Mouse (Mus musculus) neutrophil, adult 5-6 weeks (primary cell): ENCODE results near the gene Bcat1. TPM values are rescaled to one million over a fixed set of nuclear protein-coding genes. Genes with fewer than 3 reads are reported as not detected.

Experiments used
- ATAC-seq: fragments of 151-379, 151-347 bp; 2 replicates; pipeline ENCODE4 v1.8.0; 2017; ENCODE audit warnings: mild to moderate bottlenecking, moderate TSS enrichment; ENCODE audit not compliant: insufficient number of reproducible peaks, poor library complexity, low FRiP score, severe bottlenecking; ENCODE audit errors: extremely low read depth
- total RNA-seq: library from RNA; stranded (forward); fragments of 200-1000 nt; gene quantifications from 2 replicates; pipeline ENCODE4 v1.2.3, GENCODE M21; 2017

The Bcat1 gene
- total RNA-seq, 1 experiment from 2014 or later: not detected

- ATAC-seq: no peak
Measured at GRCm38 (mm10) chr6:145064104-145064503, 11.9 kb downstream of the Bcat1 start.

DNA sequence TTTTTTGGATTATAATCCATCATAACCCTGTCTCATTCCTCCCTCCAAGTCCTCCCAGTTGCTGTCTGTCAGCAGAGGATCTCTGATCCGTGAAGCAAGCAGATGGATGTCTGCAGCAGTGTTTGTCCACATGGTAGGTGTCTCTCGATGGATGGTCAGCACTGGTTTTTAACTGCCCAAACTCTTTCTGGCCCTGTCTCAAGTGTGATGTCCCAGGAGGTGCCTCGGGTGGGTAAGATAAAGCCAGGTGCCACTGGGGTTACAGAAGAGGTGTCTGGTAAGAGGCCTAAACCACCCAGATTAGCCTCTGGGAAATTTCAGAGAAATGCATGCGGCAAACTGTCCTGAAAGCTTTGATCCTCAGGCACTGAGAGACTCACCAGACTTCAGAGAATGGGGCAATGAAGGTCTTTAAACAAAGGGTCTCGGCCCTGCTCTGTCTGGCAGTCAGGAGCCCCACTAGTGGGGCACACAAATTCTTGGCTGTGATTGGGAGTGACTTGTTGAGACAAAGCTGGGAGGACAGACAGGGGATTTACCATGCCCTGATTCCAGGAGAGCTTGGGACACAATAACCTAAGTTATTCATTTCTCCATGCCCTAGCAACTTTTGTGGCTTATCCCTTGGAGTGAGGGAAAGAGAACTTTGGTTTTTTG, 12.6 kb downstream of the Bcat1 start:
- no peak for ATAC-seq

GRCm38 (mm10) chr6:145062763-145063162, 13.2 kb downstream of the Bcat1 start:
- no peak for ATAC-seq

GRCm38 (mm10) chr6:145061361-145061760, 14.6 kb downstream of the Bcat1 start:
- no peak for ATAC-seq

DNA sequence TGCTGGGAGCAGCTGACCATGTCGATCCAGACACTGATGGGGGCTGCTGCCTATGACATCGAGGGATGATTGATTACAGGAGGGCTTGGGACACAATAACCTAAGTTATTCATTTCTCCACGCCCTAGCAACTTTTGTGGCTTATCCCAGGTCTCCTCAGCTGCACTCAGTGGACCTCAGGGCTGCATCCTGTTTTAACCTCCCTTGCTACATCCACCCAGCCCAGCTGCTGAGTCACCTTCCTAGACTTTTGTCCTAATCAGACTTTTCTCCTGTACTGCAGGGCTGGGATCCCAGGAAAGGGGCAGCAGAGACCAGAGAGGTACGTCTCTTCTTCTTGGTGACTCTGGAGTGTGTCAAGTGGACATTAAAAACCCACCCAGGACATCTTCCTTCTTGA, 19.9 kb downstream of the Bcat1 start:
- ATAC-seq: no peak

DNA sequence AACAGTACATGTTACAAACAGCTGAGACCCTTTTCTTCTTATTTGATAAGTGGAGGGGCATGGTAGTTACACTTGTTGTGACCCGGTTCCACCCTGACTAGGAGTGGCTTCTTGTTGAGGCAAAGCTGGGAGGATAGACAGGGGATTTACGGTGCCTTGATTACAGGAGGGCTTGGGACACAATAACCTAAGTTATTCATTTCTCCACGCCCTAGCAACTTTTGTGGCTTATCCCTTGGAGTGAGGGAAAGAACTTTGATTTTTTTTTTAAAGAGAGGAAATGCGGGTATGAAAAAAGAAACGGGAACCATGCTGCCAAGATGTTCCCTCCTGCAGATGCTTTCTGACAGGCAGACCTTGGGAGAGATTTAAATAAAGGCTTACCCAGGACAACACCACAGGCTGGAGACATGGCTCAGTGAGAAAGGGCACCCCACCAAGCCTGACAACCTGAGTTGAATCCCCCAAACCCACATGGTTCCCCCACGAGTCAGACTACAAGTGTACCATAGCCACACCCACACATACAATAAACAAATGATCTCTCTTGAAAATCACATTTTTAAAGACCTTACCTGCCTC, 20.6 kb downstream of the Bcat1 start:
- no peak for ATAC-seq

DNA sequence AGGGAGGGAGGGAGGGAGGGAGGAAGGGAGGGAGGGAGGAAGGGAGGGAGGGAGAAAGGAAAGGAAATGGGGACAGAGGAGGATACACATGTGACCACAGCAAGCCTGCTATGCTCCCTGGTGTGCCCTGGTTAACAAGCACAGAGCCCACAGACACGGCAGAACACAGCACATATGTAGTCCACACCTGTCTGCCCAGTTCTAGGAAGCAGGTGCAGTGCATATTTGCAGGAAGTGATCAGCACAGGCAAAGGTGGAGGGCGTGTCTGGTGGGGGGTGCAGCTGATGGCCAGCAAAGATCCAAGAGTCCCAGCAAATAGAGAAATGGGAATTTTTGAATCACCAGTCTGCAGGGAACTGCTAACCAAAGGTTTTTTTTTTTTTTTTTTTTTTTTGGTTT, 23.3 kb downstream of the Bcat1 start:
- ATAC-seq: no peak

DNA sequence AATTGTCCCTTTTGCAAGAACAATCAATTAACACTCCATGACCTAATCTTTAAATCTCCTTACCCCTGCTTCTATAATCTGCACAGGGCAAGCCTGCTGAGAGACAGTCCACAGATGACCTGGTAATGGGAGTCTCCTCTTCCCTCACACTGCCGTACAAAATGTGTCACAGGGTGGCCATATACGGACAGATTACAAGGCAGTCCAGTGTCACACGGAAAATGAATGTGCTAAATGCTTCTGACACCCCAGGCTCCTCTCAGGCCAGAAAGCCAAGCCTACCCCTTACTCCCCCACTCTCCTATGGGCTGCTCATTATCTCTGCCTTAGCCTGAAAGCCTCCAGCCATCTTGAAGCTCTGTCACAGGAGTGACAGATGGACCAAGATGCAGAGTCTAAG, 25.1 kb downstream of the Bcat1 start:
- no peak for ATAC-seq

GRCm38 (mm10) chr6:145048131-145048997, 27.6 kb downstream of the Bcat1 start:
- no peak for ATAC-seq

- ATAC-seq: no peak
Measured at GRCm38 (mm10) chr6:145047445-145047857, 28.5 kb downstream of the Bcat1 start.

- no peak for ATAC-seq
Measured at GRCm38 (mm10) chr6:145046266-145046890, 29.6 kb downstream of the Bcat1 start.

GRCm38 (mm10) chr6:145044916-145045574, 30.9 kb downstream of the Bcat1 start:
- no peak for ATAC-seq

DNA sequence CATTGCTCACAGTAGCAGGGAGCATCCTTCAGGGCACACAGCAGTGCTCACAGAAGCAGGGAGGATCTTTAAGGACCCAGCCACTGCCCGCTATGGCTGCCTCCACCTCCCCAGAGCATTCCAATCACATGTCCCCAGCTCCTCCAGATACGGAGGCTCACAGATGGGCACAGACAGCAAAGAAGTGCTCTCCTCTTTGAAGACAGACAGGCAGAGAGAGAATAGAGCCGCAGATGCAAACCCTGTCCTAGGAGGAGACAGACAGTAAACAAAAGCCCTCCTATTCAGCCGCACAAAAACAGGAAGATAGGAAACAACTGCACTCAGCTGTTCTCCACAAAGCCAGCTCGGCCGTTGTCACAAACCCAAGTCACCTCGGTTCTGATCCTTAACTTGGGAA, 35.3 kb downstream of the Bcat1 start:
- no peak for ATAC-seq

DNA sequence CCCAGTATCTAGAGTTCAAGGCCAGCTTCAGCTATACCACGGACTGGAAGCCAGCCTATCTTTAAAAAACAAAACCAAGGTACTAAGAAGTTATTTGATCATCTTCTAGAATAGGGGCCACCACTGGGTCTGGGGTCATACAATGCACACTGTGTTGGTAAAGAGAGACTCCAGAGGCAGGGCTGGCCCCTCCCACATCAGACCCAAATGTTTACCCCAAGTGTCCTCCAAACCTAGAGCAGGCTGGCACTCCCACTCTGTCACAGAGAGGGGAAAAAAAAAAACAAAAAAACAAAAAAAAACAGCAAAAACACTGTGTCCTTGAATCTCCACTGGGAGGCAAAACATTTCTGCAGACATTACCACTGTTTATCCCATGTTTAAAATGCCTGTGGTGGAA, 38.4 kb downstream of the Bcat1 start:
- no peak for ATAC-seq

- no peak for ATAC-seq
Measured at GRCm38 (mm10) chr6:145035412-145035811, 40.6 kb downstream of the Bcat1 start.

GRCm38 (mm10) chr6:145030587-145030986, 45.4 kb downstream of the Bcat1 start:
- ATAC-seq: no peak

DNA sequence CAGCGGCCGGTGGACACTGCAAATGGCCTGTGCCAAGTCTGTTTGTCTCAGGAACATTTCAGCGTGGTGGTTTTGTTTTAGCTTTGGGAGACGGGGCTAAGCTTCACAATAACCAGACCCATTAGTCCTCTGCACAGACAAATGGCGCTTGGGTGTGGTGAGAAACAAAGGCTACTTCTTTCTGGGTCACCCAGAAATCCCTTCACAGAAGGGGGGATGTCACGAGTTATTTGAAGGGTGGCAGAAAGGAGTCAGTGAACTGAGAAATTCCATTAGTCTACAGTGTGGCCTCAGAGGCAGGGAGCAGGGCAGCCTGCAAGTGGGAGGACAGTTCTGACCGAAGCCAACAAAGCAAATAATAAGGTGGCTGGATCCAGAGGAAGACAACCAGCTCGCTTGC, 52.0 kb downstream of the Bcat1 start:
- no peak for ATAC-seq

DNA sequence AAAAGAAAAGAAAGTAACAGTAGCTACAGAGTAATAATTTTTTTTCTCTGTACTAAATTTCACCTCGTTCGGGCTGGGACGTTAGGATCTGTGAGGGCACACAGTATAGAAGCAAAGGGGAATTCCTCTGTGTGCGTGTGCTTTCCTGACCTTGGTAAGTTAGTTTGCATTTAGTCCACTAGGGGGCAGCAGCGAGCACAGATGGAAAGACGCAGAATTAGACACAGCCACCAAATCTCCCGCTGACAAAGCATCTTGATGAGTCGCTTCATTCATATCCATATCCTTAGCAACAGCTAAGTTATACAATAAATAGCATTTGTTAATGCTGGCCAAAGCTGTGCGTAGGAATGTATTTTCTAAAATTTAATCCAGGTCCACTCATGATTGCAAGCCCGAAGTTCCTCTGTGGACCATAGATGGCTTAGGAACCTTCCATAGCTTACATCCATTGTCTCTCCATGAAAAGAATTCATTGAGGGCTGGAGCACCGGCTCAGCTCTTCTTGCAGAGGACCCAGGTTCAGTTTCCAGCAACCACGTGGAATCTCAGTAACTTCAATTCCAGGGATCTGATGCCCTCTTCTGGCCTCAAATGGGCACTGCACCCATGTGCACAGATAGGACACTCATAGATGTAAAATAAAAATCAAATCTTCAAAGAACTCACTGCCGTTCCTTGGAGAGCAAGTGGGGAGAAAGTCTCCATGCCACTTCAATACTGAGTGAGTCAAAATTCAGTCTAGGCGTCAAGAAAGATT, 52.8 kb downstream of the Bcat1 start:
- peak; percentile 47; the same call in 1 of the 2 replicates for ATAC-seq
